Mouse (Mus musculus) adrenal gland (tissue): ENCODE data around the gene Zfp217.

ENCODE experiments used
- intact Hi-C: fragments of 180-260 bp; cut with DNase I; formaldehyde crosslinking; loops from one replicate; pipeline ENCODE4 v1.15.1; 2025

Zfp217 gene

DNA sequence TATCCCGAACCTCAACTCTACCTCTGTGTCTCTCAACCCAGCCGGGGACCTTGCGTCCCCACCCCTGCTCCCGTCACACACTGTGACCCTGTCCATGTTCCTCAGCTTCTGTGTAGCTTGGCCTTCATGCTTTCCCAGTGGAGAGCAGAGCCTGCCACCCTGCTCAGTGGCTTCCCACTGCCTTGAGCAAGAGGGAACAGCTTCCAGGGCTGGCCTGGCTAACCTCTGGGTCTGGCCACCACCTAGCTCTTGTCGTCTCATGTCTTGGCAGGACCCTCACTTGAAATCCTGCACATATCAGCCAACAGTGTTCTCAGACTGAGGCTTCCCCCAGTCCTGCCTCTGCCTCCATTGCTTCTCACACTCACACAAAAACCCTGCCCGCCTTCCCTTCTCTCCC, 12.1 kb downstream of the Zfp217 start:
- intact Hi-C loops, result no loop called here

DNA sequence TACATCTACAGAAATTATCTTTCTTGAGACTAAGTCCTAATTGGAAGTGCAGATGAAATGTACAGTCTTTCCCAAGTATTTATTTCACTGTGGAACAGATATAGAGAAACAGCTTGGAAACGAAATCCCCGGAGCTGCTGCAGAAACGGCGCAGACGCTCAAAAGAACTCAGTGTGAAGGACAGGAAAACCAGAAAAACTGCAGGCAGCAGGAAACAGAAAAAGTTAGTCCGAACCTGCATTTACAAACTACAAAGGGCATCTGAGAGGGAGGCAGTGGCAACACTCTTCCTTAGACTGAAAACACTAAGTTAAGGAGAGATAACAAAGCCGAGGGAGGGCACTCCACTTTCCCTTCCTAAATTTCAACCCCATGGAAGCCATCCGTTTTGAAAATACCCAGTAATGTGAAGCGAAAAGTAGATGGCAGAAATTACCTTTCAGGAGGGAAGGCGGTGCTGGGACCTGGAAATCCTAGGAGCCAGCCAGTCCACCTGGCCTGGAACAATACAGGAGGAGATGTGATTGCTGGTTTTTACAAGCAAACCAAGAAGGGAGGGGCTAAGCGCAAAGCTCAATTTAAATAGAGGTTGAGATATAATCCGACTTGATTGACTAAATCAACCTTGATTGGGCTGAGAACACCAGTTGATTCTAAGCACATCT, 13.7 kb downstream of the Zfp217 start:
- intact Hi-C loops, result no loop called here

DNA sequence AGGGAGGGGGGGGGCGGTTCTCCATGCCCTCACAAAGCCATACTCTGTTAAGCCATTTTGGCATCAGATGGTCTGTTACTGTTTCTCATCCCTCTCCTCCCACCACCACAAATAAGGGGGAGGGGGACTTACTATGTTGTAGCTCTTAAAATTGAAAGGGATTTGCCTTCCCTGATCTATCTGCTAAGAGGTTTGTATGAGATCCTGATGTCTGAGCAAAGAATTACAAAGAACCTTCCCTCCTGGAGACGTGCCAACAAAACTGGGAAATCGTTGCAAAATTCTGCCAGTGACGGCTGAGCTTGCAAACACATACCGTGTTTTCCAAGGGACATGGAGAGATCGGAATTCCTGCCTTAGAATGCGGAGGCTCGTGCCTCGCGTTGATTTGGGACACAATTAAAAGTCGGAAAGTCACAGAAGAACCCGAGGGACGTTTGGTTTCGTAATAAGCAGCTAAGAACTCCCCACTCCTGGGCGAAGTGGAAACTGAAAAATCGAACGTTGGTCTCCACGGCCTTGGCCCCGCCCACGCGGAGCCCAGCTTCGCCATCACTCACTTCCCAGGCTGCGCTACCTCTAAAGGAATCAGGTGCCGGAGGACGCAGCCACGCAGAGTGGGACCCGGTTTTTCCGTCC, 14.7 kb downstream of the Zfp217 start:
- intact Hi-C loops, result loop anchor here (2.0 kb wide), 2 partner anchors 20 to 88 kb away; no protein-coding TSS in a partner anchor

DNA sequence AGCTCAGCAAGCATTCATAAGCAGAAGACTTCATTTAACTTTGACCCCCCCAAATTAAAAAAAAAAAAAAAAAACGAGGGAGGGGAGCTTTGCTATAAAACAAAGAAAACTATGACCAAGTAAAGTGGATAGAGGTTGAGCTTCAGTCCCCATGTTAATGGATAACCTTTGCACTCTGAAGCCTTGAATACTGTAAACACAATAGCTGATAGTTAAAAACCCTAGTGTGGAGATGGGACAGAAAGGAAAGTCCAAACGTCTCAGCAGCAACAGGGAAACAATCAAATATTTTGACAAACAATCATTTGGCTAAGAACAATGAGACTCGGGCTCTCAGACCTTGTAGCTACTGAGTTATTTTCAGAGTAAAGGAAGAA, 15.2 kb downstream of the Zfp217 start:
- intact Hi-C loops, result loop anchor here (2.0 kb wide), 2 partner anchors 20 to 88 kb away; no protein-coding TSS in a partner anchor

DNA sequence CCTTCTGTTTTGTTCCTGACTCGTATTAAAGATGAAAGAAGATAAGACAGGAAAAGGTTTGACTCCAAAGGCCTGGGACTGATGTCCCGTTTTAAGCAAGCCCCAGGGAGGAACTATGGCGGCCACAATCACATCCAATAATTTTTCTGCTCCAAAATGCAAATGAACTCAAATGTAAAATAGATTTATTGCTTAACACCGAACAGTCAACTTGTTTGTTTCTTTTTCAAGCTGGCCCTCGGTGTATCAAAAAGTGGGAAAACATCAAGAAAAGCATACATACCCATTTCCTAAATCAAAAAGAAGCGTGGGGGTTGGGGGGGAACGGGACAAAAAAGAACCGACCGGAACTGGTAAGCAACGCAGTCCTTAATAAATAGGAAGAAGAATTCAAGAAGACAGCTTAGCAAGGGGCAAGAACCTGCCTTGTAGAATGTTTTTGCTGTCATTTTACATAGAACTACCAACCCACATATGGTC, 15.9 kb downstream of the Zfp217 start:
- intact Hi-C loops, result loop anchor here (2.0 kb wide), 2 partner anchors 21 to 89 kb away; no protein-coding TSS in a partner anchor

DNA sequence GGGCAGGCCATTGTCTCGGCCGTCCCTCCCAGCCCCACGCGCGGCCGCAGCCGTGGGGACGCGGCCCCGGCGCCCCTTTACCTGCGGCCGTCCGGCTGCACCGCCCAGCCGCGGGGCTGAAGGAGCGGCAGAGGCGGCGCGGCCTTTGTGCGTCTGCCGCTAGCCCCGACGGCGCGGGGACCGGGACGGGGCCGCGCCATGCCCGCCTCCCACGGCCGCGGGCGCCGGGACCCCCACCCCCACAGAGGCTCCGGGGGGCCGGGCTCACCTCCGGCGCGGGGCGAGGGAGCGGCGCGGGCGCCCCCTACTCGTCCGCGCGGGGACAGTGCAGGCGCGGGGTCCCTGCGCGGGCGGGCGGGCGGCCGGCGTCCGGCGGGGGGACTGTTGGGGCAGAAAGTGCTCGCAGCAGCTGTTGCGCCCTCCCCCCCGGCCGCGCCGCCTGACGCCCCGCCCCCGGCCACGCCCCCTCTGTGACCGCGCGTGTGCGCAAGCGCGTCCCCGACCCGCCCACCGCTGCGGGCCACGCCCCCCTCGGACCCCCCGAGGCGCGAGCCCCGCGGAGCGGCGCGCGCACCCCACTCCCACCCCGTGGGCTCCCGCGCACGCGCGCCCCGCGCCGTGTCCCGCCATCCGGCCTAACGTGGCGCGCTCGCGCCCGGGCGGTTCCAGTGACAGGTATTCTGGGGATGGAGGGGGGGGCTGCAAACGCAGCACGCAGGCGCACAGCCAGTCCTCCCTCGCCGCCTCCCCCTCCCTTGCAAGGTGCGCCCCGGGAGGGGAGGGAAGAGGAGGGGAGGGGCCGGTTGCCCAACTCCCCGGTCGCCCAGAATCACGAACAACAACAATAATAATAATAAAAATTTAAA, 16.9 kb downstream of the Zfp217 start:
- intact Hi-C loops, result no loop called here

DNA sequence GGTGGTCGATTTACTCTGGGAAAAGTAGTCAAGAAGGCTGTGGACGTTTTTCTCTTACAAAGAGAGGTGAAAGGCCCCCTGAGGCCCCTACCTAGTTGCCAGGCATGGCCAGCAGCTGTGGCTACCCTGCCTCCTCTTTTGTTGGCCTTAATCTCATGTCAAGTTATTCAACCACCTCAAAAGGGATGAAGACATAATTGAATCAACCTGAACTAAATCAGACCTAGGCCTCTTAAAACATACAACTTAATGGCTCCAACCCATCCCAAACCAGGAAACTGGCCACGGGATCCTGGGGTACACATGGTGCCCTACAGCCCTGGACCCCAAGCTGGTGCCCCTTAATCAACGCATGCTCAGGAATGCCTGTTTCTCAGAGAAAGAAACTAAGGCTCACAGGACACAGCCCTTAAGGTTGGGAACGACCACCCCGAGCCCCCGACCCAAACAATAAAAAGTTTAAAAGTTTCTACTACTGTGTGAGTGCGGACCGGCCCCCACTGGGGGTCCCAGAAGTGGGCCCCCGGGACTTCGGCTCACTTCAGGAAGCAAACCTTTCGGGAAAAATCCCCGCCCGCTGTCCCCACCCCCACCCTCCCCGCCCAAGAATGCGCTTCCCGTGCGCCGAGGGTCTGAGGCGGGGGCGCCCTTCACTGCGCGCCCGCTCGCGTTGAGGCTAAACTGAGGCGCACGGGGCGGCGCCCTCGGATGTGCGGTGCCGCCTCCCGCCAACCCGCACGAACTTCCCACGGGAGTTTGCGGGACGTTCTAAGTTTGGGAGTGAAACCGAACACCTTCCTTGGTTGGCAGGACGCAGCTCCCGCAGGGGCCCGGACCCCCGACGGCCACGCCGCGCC, 17.8 kb downstream of the Zfp217 start:
- intact Hi-C loops, result no loop called here

DNA sequence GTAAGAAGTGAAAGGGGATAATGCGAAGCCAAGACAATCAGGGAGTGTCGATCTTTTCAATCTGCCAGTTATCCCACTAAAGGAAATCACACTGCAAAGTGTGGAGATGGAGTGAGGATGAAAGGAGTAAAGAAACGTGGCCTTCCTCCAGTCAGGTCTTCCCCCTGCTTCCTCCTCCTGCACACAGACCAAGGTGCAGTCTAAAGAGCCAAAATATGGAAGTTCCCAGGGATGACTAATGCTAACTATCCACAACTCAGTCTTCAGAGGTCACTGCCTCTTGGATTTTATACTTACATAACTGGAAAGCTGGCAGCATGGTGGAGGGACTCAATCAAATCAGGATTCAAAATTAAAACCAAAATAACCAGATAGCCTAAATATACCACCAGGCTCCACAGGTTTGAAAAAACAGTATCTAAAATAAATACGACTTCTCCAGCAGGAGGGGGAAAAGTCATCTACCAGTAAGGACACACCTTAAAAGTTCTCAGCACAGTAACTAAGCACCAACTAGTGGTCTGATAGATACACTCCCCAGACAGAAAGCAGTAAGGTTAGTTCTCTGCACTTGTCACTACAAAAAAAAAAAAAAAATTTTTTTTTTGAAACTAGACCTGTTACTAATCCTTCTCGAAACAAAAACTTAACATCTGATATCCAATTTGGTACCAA, 18.5 kb downstream of the Zfp217 start:
- intact Hi-C loops, result no loop called here

DNA sequence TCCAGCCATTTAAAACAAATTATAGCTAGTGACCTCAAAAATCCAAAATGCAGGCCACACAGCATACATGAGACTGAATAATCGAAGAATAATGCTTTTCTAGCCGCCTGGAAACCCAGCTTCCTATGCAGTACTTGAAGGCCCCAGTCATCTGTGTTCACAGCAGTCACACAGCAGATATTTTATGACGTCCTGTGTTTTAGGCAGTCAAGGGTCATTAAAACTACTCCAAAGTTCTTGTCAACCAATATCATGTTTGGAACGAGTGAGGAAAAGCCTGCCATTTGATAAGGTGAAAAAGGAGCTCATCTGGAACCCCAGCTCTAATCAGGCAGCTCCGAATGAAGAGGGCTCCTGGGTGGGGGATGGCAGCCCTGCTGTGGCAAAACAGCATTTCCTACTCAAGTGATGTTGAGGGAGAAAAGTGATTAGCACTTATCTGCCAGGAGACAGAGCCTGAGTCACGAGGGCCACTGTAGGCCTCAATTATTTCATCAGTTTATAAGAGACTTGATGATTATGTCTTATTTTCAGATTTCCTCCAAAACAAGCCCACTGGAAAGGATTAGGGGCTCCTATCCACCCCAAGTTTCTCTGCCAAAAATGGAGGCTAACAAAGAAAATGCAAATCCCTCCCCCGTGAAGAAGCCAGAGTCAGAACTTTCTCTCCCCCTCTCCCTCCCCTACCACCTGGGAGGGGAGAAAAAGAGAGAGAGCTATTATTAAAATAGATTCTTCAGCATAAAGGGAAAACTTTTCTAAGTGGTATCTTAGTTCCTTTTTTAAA, 19.2 kb downstream of the Zfp217 start:
- intact Hi-C loops, result no loop called here

DNA sequence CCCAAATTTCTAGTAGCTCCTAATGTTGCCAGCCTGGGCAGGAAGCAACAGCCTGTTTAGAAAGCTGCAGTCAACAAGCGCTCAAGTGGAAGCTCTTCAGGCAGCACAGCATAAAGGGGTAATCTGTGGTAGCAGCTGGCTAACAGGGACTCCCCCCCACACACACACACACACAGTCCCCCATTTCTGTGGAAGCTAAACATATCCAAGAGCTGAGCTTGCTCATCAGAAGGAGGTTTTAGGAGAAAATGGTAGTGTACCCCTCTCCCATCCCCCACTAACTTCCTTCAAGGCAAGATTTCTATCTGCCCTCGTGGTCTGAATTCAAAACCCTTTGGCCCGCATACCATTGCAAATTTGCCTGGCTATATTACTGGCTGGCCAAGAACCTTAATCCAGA, 20.4 kb downstream of the Zfp217 start:
- intact Hi-C loops, result no loop called here

DNA sequence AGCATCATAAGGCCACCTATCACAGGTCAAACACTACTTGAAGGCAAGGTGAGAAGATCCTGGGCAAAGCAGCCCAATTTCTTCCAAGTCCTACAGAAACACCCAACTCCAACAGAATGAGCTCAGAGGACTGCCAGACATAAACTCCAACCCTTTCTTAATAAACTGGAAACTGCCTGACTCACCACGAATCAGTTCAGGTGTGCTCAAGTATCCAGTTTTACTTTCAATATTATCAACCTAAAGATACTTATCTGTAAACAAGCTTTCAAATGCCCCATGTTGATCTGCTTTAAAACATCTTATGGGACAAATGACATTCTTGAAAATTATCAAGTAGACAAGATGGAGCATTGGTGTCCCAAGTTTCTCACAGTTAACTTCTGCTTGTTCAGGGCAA, 21.6 kb downstream of the Zfp217 start:
- intact Hi-C loops, result no loop called here

DNA sequence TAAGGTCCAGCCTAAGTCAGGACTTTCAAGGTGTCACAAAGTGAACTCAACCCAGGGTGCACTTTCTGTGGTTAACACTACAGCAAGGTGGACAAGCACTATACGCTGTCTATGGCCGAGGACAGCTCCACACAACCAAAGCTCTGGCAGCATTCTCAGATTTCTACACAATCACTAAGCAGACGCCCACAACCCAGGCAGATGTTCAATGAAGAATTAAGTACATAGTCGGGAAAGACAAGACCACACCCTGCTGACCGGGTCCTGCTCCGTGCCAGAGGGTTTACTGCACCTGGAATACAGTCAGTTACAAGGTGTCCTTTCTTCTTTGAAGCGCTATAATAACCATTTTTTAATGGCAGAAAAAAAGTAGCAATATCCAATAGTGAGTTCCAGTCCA, 25.7 kb downstream of the Zfp217 start:
- intact Hi-C loops, result no loop called here

DNA sequence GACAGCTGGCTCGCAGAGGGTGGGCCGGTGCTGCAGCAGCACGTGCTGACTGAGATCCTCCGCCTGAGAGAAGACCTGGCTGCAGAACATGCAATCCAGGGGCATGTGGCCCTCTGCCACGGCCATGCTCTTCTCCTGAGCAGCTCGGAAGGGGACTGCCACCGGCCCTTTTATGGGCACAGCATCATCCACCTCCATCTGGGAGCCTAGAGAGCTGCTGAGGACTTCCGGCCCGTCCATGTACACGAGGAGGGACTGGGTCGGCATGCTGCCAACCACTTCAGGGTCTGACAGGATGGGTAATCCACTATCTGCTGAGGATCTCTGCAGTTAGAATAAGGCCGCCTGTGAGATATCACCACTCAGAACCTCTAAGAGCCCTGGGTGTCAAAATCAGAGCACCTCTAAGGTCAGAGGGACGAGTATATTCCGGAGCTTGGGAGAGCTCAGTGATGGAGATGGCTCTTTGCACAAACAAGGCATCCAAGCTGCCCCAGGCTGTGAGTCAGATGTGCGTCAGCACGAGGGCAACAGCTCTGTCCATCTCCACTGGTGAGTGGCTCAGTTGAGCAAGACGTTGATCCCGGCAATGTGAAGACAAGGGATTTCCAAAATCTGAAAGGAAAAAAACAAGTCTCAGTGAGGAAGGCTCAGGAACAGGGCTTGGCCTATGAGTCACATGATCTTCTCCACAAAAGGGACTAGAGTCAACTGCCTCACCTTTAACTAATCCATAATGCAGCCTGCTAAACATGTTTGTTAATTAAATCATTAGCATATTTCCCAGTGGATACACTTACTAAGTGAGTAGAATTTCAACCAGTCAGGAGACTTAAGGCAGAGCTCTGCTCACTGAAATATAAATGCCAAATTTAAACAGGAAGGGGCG, 27.5 kb downstream of the Zfp217 start:
- intact Hi-C loops, result no loop called here

DNA sequence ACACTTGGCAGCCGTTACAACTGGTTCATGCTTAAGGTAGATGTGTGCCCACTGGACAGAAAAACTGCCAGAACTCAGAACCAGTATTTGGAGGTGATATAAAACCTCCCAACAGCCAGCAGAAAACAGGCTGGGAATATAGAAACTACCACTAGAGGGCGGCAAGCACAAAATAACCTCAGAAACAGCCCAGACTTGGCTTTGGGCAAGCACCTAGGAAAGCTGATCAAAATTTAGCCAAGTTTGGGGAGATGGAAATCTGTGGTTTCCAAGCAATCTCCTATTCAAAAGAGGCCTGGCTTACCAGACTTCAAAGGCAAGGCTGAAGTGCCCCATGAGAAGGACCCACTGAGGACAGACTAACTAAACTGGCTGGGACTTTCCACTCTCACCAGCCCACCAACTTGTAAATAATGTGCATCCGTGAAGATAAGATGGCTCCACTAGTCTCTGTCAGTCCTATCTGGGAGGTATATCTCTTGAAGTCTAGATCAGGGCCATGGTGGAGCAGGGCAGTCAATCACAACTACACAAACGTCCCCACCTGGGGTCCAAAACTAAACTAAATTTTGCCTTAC, 31.1 kb downstream of the Zfp217 start:
- intact Hi-C loops, result loop anchor here (5.0 to 10.0 kb wide), 4 partner anchors 41 to 226 kb away; no protein-coding TSS in a partner anchor

DNA sequence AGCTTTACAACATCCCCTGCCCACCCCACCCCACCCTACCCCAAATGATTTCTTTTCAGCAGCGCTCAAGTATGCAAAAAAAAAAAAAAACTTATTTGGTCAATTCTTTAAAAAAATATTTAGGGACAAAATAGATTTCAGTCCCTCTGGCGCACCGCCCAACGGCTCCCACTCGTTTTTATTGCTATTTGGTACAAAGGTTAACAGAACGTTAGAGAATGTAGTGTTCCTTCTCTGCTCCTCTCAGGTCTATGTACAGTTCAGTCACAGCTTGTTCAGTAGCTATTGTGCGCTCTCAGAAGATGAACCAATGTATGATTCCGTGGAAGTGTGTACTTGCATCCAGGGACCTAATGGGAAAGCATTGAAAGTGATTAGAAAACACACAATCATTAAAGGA, 37.6 kb downstream of the Zfp217 start:
- intact Hi-C loops, result loop anchor here (10.0 kb wide), 1 partner anchor 204 kb away; no protein-coding TSS in a partner anchor

DNA sequence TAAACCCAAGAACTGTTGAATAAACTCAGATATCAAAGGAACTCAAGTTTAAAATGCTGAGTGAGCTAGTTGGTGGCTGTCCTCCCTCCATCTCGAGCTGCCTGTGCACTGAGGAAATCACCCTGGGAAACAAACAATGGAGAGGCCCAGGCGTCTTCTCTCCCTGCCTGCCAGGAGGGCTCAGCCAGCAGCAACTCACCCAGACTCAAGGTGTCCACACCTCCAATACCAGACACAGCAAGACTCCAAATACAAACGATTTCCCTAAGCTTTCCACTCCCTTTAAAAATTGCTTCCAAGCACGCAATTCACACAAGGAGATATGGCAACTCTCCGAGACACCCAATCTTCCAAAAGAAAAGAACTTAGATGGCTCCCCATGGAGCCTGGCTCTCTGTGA, 38.4 kb downstream of the Zfp217 start:
- intact Hi-C loops, result no loop called here

DNA sequence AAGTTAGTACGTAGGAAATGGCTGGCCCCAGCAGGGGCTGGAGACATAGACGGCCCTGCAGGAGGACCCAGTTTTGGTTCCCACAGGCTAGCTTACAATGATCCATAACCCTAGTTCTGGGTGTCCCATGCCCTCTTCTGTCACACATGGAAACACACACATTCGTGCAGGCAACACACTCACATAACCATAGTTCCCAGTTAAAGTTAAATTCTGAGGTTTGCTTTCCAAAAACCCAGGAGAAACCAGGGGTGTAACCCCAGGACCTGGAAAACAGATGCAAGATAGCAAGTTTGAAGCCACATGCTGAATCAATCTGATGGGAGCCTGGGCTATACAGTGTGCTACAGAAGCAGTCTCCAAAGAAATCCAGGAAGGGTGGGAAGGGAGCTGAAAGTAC, 40.1 kb downstream of the Zfp217 start:
- intact Hi-C loops, result no loop called here

DNA sequence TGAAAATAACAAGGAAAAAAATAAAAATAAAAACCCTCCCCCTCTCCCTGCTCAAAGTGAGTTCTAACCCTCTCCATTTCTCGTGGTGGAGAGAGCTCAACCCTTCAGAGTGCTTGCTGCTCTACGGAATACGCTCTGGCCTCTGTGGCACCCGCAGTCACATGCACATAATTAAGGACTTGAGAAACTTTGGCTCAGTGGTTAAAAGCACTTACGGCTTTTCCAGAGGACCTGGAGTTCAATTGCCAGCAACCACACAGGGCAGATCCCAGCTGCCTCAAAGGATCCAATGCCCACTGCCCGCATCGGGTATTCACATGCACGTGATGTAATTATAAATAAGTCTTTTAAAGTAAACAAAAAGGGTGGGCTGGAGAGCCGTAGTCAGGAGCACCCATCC, 41.9 kb downstream of the Zfp217 start:
- intact Hi-C loops, result no loop called here
